Mouse (Mus musculus) spleen, adult 18-20 months (tissue): Measurements from ENCODE around the gene Map4k4.
A peak's percentile ranks its signal among the peaks of the same experiment; 100 is the strongest.

ENCODE experiments used
- DNase-seq, 2 experiments: peaks; one replicate each; pipeline ENCODE4 v3.0.0; 2022; ENCODE audit warnings: mixed read lengths in 2 of 2

The Map4k4 gene

GRCm38 (mm10) chr1:39900181-39901005 is at the start of gene Map4k4:
Gene Map4k4, plus strand, starts transcription at chr1:39900913.
- DNase-seq: peak; percentile 80 to 82

DNA sequence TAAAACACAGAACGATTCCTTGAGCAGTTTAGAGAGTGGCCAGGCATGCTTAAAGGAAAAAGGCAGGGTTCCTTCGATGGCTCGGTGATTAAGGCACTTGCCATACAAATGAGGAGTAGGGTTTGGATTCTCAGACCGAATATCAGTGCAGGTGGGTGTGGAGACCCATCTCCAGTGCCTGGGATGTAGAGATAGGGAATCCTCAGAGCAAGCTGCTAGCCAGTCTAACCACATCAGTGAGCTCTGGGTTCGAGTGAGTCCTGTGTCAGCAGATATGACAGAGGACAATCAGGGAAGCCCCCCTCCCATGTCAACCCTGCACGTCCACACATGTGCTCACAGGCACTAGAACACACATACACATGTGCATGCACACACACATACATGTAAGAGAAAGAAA is 44.8 kb upstream of the Map4k4 start:
- DNase-seq: no peak

- DNase-seq: no peak
Observed at GRCm38 (mm10) chr1:39856795-39857447, 43.8 kb upstream of the Map4k4 start.

DNA sequence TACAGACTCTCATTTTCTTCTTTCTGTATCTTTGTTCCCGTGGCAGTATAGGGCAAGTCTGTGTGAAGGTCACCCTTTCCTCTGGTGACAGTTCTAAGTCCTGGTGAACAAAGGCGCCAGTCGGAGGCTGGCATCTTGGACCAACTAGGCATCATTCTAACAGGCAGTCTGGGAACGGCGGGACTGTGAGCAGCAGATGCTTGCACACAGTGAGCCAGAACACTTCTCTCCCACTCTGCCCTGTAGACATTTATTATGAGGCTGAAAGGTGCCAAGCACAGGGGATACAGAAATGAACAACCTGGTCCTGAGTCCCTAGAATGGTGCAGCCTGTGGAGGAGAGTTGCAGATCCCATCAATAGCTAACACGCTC is 43.3 kb upstream of the Map4k4 start:
- DNase-seq: no peak

- no peak for DNase-seq
Observed at GRCm38 (mm10) chr1:39859213-39859612, 41.5 kb upstream of the Map4k4 start.

DNA sequence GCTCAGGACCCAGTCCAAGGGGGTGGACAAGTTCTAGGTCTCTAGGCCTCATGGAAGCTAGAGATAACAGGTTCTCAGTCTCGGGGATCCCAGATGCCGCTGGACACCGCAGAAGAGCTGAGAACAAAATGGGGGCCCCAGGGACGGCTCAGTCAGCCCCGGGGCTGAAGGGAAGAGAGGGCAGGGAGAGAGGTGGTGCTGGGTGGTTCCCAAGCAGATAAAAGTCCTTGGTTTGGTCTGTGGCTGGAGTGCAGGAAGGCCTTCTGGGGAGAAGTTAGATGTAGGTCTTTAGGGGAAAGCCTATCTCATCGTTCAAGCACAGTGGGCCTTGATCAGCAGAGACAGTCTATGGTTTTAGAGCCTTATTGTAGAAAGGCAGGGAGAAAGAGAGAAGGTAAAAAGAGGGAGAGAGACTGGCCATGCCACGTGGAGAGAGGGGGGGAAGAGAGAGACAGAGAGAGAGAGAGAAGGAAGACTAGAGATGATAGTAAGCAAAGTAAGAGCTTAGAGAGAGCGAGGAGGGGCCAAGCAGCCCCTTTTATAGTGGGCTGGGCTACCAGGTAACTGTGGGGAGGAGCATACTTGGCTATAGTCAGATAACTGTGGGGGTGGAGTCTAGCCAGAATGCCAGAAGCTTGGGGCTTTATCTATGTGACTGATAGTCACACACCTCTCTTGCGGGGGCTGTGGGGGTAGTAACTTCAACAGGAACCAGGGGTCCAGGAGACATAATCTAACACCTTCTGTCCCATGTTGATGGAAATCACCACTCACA is 34.2 kb upstream of the Map4k4 start:
- DNase-seq: no peak

DNA sequence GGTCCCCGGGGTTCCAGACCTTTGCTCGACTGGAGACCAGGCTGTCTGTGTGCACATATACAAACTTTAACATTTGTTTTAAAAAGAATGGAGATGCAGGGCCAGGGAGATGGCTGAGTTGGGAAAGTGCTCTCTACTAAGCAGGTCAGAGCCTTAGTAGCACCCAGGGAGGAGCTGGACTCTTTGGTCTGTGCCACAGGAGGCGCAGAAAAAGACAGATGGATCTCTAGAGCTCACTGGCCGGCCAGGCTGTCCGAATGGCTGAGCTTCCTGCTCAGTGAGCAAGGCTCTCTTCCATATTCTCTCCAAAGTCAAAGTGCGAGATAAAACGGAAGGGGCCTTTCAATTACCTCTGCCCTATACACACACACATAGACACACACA is 33.6 kb upstream of the Map4k4 start:
- DNase-seq: no peak

- no peak for DNase-seq
Observed at GRCm38 (mm10) chr1:39867966-39868593, 32.6 kb upstream of the Map4k4 start.

GRCm38 (mm10) chr1:39868825-39869571 is 31.7 kb upstream of the Map4k4 start:
- DNase-seq: no peak

GRCm38 (mm10) chr1:39869721-39870201 is 31.0 kb upstream of the Map4k4 start:
- no peak for DNase-seq

- no peak for DNase-seq
Observed at GRCm38 (mm10) chr1:39877981-39878380, 22.7 kb upstream of the Map4k4 start.

DNA sequence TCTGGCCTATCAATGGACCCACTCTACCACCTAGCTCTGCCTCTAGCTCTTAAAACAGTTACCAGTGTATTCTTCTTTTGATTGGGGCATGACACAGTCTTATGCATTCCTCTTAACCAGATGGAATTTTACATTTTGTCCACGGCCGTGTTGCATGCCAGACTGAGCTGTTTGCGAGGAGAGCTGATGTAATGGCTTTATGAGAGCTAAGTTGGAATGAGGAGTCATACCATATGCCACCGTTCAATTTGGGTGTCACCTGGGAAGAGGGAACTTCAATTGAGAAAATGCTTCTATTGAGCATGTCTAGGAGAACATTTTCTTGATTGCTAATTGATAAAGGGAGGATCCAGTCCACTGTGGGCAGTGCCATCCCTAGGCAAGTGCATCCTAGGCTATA is 18.2 kb upstream of the Map4k4 start:
- no peak for DNase-seq

- no peak for DNase-seq
Observed at GRCm38 (mm10) chr1:39884803-39885515, 15.8 kb upstream of the Map4k4 start.

GRCm38 (mm10) chr1:39887997-39888396 is 12.7 kb upstream of the Map4k4 start:
- DNase-seq: no peak

GRCm38 (mm10) chr1:39889429-39889828 is 11.3 kb upstream of the Map4k4 start:
- no peak for DNase-seq

DNA sequence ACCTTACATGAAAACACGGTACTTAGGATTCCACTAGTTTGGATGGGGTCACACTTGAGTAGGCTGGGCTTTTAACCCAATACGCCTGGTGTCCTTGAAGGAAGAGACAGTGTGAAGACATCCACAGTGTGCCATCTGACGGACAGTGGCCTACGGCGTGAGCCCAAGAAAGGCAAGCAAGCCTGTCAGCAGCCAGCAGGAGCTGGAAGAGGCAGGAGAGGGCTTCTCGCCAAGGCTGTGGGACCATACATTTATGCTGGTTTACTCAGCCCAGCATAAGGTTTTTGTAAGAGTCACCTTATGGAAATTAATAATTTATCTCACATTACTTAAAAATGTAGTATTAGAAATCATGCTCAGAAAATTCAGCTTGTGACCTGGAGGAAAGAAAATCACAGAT is 10.7 kb upstream of the Map4k4 start:
- no peak for DNase-seq

DNA sequence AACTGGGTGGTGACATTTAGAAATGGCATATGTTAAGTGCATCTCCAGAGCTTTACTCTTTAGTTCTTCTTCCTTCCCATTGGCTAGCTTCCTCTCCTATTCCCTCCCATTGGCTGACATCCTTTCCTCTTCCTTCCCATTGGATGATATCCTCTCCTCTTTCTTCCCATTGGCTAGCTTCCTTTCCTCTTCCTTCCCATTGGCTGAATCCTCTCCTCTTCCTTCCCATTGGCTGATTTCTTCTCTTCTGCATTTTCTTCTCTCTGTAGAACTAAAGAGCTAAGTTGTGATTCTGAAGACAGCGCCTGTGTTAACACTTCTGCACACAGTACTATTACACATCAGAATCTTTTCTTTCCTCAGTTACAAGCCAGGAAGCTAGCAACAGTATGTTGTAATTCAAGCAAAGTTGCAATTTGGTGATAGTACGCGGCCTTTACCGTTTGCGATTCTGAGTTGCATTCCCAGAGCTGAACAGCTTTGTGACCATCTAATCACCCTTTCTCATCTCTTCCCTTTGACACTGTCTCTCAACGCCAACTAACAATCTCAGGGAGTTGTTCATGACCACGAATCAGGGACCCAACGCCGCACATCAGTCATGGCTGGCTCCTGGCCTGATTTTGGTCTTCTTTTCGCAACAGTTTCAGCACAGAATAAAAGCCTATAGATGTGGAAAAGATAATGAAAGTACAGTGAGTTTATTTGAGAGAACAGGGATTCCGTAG is 7.4 kb upstream of the Map4k4 start:
- DNase-seq: no peak

GRCm38 (mm10) chr1:39895097-39895496 is 5.6 kb upstream of the Map4k4 start:
- no peak for DNase-seq

DNA sequence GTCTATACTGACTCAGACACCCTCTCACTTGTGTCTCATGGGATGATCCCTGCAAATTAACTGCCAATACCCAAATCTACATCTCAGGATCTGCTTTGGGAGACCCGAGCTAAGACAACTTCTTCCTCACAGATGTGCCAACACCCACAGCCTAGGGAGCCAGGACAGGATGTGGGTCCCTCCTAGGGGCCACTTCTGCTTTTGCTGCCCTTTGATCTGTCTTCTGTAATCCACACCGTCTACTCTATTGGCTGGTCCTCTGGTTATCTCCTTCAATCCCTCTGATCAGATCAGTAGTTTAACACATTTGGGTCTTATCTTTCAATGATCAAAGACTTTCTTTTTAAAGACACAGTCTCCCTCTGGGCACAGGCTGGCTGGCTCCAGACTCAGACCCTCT is 5.2 kb upstream of the Map4k4 start:
- peak; percentile 43 to 44 for DNase-seq

GRCm38 (mm10) chr1:39896581-39896980 is 4.1 kb upstream of the Map4k4 start:
- DNase-seq: peak; percentile 33 to 49

DNA sequence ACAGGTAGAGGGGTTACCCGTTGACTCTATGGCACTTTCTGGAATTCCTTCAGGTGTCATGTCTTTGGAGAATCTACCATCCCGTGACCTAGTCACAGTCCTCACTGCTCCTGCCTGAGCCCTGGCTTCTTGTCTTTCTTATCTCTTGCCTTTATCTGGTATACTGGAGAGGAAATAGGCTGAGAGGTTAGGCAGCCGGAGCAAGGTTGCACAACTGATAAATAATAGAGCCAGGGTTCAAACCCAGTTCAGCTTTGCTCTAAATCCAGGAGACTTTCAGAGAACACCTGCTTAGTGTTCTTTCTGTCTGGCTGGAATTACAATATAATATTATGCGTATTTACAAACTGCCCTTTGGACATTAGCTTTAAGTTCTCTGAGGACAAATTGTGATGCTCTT is 2.0 kb upstream of the Map4k4 start:
- no peak for DNase-seq
